Mouse (Mus musculus): ENCODE results near the gene Olfr1129. TPM values are rescaled to one million over a fixed set of nuclear protein-coding genes. Genes with fewer than 3 reads are reported as not detected.

Gene Olfr1129
- polyA plus RNA-seq, 1 experiment from 2014 or later: not detected

- H3K4me2 ChIP-seq (replicated peaks; ENCODE audit: low read depth): no peak within 1 kb of the TSS
- H3K4me3 ChIP-seq (ENCODE audit: low read depth, low read length): no peak within 1 kb of the TSS
- no peaks in the 10 kb centered on the region for H3K9me3 ChIP-seq (ENCODE audit: control insufficient read depth)
- no peak for ATAC-seq
- no peaks in the 10 kb centered on the region for H3K27me3 ChIP-seq (replicated peaks; ENCODE audit: control insufficient read depth, insufficient read depth, low read length)
- no peak for TF ChIP-seq CTCF (IDR thresholded peaks at IDR 0.05; ENCODE audit: low read depth)
- no peaks in the 10 kb centered on the region for H3K4me1 ChIP-seq (replicated peaks; ENCODE audit: control insufficient read depth, insufficient read depth, low read length)
- WGBS: 61% methylated on average over 3 of the region's 3 CpGs
- no peak within 1 kb of the TSS for H3K9ac ChIP-seq (ENCODE audit: low read depth, low read length)
- no peak within 1 kb of the TSS for H3K27ac ChIP-seq (ENCODE audit: low read depth, low read length)
- H3K36me3 ChIP-seq (ENCODE audit: control insufficient read depth, insufficient read depth): no peaks in the 10 kb centered on the region
Measured at GRCm38 (mm10) chr2:87626804-87627203, 53.1 kb downstream of the Olfr1129 start, which contains the start of gene Olfr1131. Gene Olfr1131 (plus strand): TSS chr2:87627104.

Other genes with a start within 250 kb of the Olfr1129 start
- gene Olfr1120, start 219.1 kb upstream of the Olfr1129 start, polyA plus RNA-seq (2015; fragmentation: Nextera tagmentation; extraction: Ambion mirVana): not detected in 2 replicates
- gene Olfr1121, start 204.0 kb upstream of the Olfr1129 start, polyA plus RNA-seq (2015; fragmentation: Nextera tagmentation; extraction: Ambion mirVana): not detected in 2 replicates
- gene Olfr1122, start 188.1 kb upstream of the Olfr1129 start, polyA plus RNA-seq (2015; fragmentation: Nextera tagmentation; extraction: Ambion mirVana): not detected in 2 replicates
- gene Olfr1123, start 157.3 kb upstream of the Olfr1129 start, polyA plus RNA-seq (2015; fragmentation: Nextera tagmentation; extraction: Ambion mirVana): not detected in 2 replicates
- gene Olfr1124, start 143.6 kb upstream of the Olfr1129 start, polyA plus RNA-seq (2015; fragmentation: Nextera tagmentation; extraction: Ambion mirVana): not detected in 2 replicates
- not detected in 2 replicates for gene Olfr1126, start 119.9 kb upstream of the Olfr1129 start, polyA plus RNA-seq (2015; fragmentation: Nextera tagmentation; extraction: Ambion mirVana)
- not detected in 2 replicates for gene Pramel7, start 76.8 kb upstream of the Olfr1129 start, polyA plus RNA-seq (2015; fragmentation: Nextera tagmentation; extraction: Ambion mirVana)
- gene Pramel6, start 67.3 kb upstream of the Olfr1129 start, polyA plus RNA-seq (2015; fragmentation: Nextera tagmentation; extraction: Ambion mirVana): not detected in 2 replicates
- gene Olfr153, start 42.1 kb upstream of the Olfr1129 start, polyA plus RNA-seq (2015; fragmentation: Nextera tagmentation; extraction: Ambion mirVana): not detected in 2 replicates
- gene Olfr1128, start 28.4 kb upstream of the Olfr1129 start, polyA plus RNA-seq (2015; fragmentation: Nextera tagmentation; extraction: Ambion mirVana): not detected in 2 replicates
- gene Olfr1130, start 32.3 kb downstream of the Olfr1129 start, polyA plus RNA-seq (2015; fragmentation: Nextera tagmentation; extraction: Ambion mirVana): not detected in 2 replicates
- not detected in 2 replicates for gene Olfr1131, start 53.2 kb downstream of the Olfr1129 start, polyA plus RNA-seq (2015; fragmentation: Nextera tagmentation; extraction: Ambion mirVana)
- not detected in 2 replicates for gene Olfr1132, start 63.6 kb downstream of the Olfr1129 start, polyA plus RNA-seq (2015; fragmentation: Nextera tagmentation; extraction: Ambion mirVana)
- gene Olfr1133, start 73.5 kb downstream of the Olfr1129 start, polyA plus RNA-seq (2015; fragmentation: Nextera tagmentation; extraction: Ambion mirVana): not detected in 2 replicates
- not detected in 2 replicates for gene Olfr1134, start 84.6 kb downstream of the Olfr1129 start, polyA plus RNA-seq (2015; fragmentation: Nextera tagmentation; extraction: Ambion mirVana)
- gene Olfr1135, start 99.8 kb downstream of the Olfr1129 start, polyA plus RNA-seq (2015; fragmentation: Nextera tagmentation; extraction: Ambion mirVana): not detected in 2 replicates
- gene Olfr1136, start 120.0 kb downstream of the Olfr1129 start, polyA plus RNA-seq (2015; fragmentation: Nextera tagmentation; extraction: Ambion mirVana): not detected in 2 replicates
- not detected in 2 replicates for gene Olfr1137, start 139.3 kb downstream of the Olfr1129 start, polyA plus RNA-seq (2015; fragmentation: Nextera tagmentation; extraction: Ambion mirVana)
- gene Olfr1138, start 166.1 kb downstream of the Olfr1129 start, polyA plus RNA-seq (2015; fragmentation: Nextera tagmentation; extraction: Ambion mirVana): not detected in 2 replicates
- gene Olfr1140, start 169.8 kb downstream of the Olfr1129 start, polyA plus RNA-seq (2015; fragmentation: Nextera tagmentation; extraction: Ambion mirVana): not detected in 2 replicates
- gene Olfr1141, start 180.1 kb downstream of the Olfr1129 start, polyA plus RNA-seq (2015; fragmentation: Nextera tagmentation; extraction: Ambion mirVana): not detected in 2 replicates
- not detected in 2 replicates for gene Olfr152, start 205.6 kb downstream of the Olfr1129 start, polyA plus RNA-seq (2015; fragmentation: Nextera tagmentation; extraction: Ambion mirVana)
- gene Olfr1143, start 226.7 kb downstream of the Olfr1129 start, polyA plus RNA-seq (2015; fragmentation: Nextera tagmentation; extraction: Ambion mirVana): not detected in 2 replicates
- not detected in 2 replicates for gene Olfr1145, start 235.9 kb downstream of the Olfr1129 start, polyA plus RNA-seq (2015; fragmentation: Nextera tagmentation; extraction: Ambion mirVana)

Measured in intestine, postnatal 0 days (tissue).